Mouse (Mus musculus): ENCODE measurements around the gene A3galt2. TPM values are rescaled to one million over a fixed set of nuclear protein-coding genes. Genes with fewer than 3 reads are reported as not detected.

Gene A3galt2
- polyA plus RNA-seq, 1 experiment from 2014 or later, result 0.45 TPM

DNA sequence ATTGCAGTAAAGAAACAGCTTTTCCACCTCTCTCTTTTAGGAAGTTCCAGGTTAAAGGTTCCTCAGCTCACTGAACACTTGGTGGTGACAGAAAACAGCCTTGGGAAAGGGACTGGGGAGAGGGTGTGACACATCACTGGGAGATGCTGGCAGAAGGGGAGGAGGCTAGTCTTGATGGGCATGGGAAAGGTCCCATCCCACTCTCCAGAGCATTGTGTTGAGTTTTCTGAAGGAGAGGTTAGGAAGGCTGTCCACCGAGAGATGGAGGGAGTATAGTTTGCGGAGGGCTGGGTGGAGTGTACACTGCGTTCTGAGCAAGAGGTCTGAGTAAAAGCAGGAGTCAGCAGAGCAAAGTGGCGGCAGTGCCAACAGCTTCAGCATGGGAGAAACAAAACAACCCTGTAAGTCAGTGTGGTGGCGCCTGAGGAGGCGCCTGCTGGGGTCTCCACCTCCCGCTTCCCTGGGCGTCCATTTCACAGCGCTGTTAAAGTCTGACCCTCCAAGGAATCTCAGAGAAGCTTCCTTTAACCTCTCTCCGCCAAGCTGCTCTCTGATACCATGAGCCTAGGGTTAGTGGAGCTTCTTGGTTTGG is 12.7 kb upstream of the A3galt2 start:
- WGBS, result 45% methylated on average over 10 of the region's 10 CpGs
- H3K27ac ChIP-seq (replicated peaks), result peak overlapping the region; percentile 28; the same call in 1 of the 2 replicates
- H3K4me2 ChIP-seq (replicated peaks), result no peak overlapping the region
- H3K36me3 ChIP-seq, result peaks cover 39% of the 10 kb centered on the region
- no peak overlapping the region for H3K9ac ChIP-seq (replicated peaks)
- no peak; the same call in 1 of the 2 replicates for ATAC-seq (replicated peaks)
- no peak overlapping the region for H3K4me3 ChIP-seq
- H3K9me3 ChIP-seq, result no peaks in the 10 kb centered on the region
- H3K4me1 ChIP-seq, result peaks cover 32% of the 10 kb centered on the region
- H3K27me3 ChIP-seq, result no peaks in the 10 kb centered on the region

DNA sequence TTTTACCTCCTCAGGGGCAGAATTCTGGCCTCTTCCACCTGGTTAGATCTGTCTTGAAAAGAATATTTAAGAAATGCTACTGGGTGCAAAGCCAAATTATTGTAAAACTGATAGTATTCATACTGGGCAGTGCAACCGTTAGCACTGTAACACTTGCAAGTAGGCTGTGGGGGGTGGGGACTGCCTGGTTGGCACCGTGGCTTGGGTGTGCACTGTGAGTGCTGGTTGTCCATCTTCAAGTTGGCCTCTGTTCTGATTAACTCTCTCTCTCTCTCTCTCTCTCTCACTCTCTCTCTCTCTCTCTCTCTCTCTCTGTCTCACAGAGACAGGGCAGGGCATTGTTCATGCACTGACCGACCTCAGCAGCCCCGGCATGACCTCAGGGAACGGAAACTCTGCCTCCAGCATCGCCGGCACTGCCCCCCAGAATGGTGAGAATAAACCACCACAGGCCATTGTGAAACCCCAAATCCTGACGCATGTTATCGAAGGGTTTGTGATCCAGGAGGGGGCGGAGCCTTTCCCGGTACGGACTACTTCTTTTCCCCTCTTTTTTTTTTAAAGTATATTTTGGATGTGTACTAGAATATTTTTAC is 12.0 kb upstream of the A3galt2 start:
- Histone ChIP-seq H3K9me3 (no peaks in the 10 kb centered on the region), H3K27me3 (no peaks in the 10 kb centered on the region), H3K4me1 (peaks cover 29% of the 10 kb centered on the region), H3K36me3 (peaks cover 46% of the 10 kb centered on the region), H3K9ac (replicated peaks) (no peak overlapping the region), H3K27ac (replicated peaks) (no peak overlapping the region), H3K4me2 (replicated peaks) (no peak overlapping the region), H3K4me3 (no peak overlapping the region)
- WGBS, result 62% methylated on average over 12 of the region's 12 CpGs
- no peak for ATAC-seq (replicated peaks)

DNA sequence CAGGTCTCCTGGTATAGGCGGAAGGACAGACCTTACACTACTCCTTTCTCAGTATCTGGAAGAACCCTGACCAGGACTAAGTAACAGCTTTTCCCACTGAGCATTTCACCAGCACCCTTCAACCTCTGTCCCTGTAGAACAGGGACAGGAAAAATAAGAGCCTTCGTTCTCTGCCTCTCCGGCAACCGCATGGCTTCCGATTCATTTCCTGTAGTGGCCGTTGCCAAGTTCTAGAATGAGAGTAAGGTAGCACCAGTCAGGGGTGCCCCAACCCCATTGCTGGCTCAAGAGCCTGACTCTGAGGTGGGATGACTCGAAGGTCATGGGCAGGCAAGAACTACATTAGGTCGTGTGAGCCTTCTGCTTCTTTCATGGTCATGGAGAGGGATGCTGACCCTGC is 10.0 kb upstream of the A3galt2 start:
- Histone ChIP-seq H3K4me2 (replicated peaks) (no peak overlapping the region), H3K27ac (replicated peaks) (no peak overlapping the region), H3K9me3 (no peaks in the 10 kb centered on the region), H3K36me3 (peaks cover 65% of the 10 kb centered on the region), H3K4me3 (no peak overlapping the region), H3K27me3 (no peaks in the 10 kb centered on the region), H3K9ac (replicated peaks) (no peak overlapping the region), H3K4me1 (peaks cover 25% of the 10 kb centered on the region)
- ATAC-seq (replicated peaks), result no peak
- WGBS, result 91% methylated on average over 8 of the region's 8 CpGs

DNA sequence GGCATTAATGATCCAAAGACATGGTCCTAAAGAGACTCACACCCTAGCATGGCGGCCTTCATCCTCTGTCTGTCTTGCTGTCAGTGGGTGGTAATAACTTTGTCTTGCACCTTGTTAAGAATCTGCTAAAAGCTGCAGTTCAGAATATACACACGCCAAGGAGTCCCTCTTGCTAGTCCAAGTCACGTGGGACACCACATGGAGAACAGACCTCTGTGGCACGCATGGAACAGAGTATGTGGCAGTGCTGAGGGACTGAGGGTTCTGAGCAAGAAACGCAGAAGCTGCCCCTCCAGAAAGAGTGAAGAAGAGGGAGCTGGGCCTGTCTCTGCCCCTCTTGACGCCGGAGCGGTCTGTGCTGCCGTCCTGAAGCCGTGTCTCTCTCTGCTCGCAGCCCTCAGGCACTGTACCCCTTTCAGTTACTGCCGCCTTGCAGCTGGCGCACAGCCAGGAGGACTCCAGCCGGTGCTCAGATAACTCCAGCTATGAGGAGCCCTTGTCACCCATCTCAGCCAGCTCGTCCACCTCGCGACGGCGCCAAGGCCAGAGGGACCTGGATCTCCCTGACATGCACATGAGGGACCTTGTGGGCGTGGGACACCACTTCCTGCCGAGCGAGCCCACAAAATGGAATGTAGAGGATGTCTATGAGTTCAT is 7.4 kb upstream of the A3galt2 start:
- H3K27ac ChIP-seq (replicated peaks), result no peak overlapping the region; the same call in 1 of the 2 replicates
- no peaks in the 10 kb centered on the region for H3K9me3 ChIP-seq
- 68% methylated on average over 22 of the region's 22 CpGs for whole genome bisulfite sequencing
- H3K9ac ChIP-seq (replicated peaks), result no peak overlapping the region
- peaks cover 14% of the 10 kb centered on the region for H3K4me1 ChIP-seq
- no peaks in the 10 kb centered on the region for H3K27me3 ChIP-seq
- H3K36me3 ChIP-seq, result peaks cover 90% of the 10 kb centered on the region
- no peak overlapping the region for H3K4me3 ChIP-seq
- no peak overlapping the region for H3K4me2 ChIP-seq (replicated peaks)
- ATAC-seq (replicated peaks), result no peak; the same call in 1 of the 2 replicates

DNA sequence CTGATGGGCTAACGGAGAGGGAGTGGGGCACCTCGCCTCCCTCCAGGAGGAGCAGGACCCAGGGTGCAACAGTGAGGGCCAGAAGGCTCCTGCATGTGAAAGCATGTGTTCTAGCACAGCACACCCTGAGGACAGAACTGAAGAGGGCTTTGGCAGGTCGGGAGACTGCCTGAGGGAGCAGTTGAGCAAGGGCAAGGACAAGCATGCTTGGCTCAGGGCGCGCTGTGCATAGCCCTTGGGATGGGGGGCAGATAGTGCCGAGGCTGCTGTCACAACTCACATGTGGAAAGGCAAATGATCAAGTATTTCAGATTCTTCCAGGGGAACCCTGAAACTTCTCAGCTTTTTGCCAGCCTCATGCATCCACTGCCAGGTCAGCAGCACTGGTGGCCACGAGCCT is 6.9 kb upstream of the A3galt2 start:
- WGBS, result 95% methylated on average over 7 of the region's 7 CpGs
- Histone ChIP-seq H3K4me3 (no peak overlapping the region), H3K9ac (replicated peaks) (no peak overlapping the region), H3K27me3 (no peaks in the 10 kb centered on the region), H3K4me1 (peaks cover 10% of the 10 kb centered on the region), H3K9me3 (no peaks in the 10 kb centered on the region), H3K36me3 (peaks cover 96% of the 10 kb centered on the region), H3K4me2 (replicated peaks) (no peak overlapping the region), H3K27ac (replicated peaks) (0 out of 2 replicates have a peak overlapping the region, but pooled peaks have one; percentile 0)
- ATAC-seq (replicated peaks), result no peak

DNA sequence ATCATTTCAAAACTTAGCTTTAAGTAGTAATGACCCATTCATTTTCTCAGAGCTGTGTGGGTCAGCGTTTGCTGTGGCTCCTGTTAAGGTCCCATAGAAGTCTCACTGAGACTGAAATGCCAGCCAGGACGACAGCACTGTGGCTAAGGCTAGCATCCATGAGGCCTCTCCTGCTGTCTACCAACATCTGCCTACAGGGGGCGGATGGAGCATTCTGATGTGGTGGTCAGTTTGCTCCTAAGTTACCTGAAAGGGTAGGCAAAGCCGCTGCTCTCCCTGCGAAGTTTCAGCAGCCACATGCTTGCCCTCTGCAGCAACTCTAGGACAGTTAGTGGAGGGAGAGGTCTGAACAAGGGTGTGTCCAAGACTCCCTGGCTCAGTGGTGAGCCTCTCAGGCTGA is 4.2 kb upstream of the A3galt2 start:
- H3K4me1 ChIP-seq, result peaks cover 10% of the 10 kb centered on the region
- H3K27me3 ChIP-seq, result no peaks in the 10 kb centered on the region
- peaks cover 92% of the 10 kb centered on the region for H3K36me3 ChIP-seq
- 49% methylated on average over 5 of the region's 5 CpGs for WGBS
- no peaks in the 10 kb centered on the region for H3K9me3 ChIP-seq
- H3K9ac ChIP-seq (replicated peaks), result no peak overlapping the region
- ATAC-seq (replicated peaks), result no peak
- H3K27ac ChIP-seq (replicated peaks), result no peak overlapping the region
- H3K4me2 ChIP-seq (replicated peaks), result no peak overlapping the region
- no peak overlapping the region for H3K4me3 ChIP-seq

DNA sequence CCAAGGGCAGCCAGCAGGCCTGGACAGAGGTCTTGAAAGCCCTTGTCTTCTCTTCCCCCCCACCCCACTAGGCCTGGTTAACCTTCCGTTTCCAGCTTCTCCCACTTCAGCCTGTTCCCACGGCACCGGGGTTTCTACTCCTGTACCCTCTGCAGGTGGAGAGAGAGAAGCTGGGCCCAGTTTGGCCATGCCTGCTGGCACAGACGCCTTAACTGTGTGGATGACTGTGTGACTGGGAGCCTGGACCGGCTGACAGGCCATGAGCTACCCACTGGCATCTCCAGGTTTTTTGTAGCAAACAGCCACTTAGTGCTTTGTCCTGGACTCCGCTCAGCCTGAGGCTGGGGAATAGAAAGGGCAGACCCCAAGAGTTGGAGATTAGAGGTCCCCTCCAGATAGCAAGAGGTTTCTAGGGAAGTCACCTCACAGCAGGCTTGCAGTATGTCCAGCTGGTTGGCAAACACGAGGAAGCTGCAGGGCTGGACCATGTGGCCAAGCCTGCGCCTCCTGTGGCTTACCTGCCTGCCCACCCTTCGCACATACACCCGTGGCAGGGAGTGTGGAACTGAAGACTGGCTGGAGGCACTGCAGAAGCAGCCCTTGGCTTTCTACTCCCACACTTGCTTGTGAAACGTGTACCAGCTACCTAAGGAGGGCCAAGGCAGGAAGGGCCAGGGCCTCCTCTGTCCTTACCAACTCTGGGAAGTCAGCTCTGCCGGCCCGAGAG is 3.0 kb upstream of the A3galt2 start:
- H3K4me2 ChIP-seq (replicated peaks), result no peak overlapping the region
- H3K4me1 ChIP-seq, result peaks cover 6% of the 10 kb centered on the region
- no peak overlapping the region for H3K9ac ChIP-seq (replicated peaks)
- H3K4me3 ChIP-seq, result no peak overlapping the region
- no peaks in the 10 kb centered on the region for H3K27me3 ChIP-seq
- H3K9me3 ChIP-seq, result no peaks in the 10 kb centered on the region
- no peak overlapping the region for H3K27ac ChIP-seq (replicated peaks)
- WGBS, result 87% methylated on average over 13 of the region's 13 CpGs
- ATAC-seq (replicated peaks), result no peak
- peaks cover 80% of the 10 kb centered on the region for H3K36me3 ChIP-seq

DNA sequence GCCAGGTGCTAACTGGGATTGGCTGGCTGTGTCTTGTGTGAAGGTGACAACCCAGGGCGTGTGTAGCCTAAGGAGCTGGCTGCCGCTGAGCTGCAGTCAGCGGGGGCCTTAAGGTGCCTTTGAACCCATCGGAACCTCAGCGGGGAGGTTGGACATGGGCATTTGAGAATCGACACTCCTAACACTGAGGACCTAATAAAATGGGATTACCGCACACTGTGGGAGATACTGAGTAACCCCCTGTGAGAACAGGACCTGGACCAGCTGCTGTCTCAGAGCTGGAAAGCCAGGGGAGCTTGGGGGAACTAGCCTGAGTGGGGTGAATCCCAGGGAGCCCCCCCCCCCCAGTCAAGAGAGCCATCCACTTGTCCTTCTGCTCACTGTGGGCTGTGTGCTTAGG is 1.6 kb upstream of the A3galt2 start:
- ATAC-seq (replicated peaks), result no peak
- no peak overlapping the region for H3K4me3 ChIP-seq
- H3K4me2 ChIP-seq (replicated peaks), result no peak overlapping the region
- H3K27ac ChIP-seq (replicated peaks), result 0 out of 2 replicates have a peak overlapping the region, but pooled peaks have one; percentile 3
- H3K27me3 ChIP-seq, result no peaks in the 10 kb centered on the region
- H3K9ac ChIP-seq (replicated peaks), result no peak overlapping the region
- 90% methylated on average over 7 of the region's 7 CpGs for WGBS
- peaks cover 66% of the 10 kb centered on the region for H3K36me3 ChIP-seq
- no peaks in the 10 kb centered on the region for H3K4me1 ChIP-seq
- no peaks in the 10 kb centered on the region for H3K9me3 ChIP-seq

DNA sequence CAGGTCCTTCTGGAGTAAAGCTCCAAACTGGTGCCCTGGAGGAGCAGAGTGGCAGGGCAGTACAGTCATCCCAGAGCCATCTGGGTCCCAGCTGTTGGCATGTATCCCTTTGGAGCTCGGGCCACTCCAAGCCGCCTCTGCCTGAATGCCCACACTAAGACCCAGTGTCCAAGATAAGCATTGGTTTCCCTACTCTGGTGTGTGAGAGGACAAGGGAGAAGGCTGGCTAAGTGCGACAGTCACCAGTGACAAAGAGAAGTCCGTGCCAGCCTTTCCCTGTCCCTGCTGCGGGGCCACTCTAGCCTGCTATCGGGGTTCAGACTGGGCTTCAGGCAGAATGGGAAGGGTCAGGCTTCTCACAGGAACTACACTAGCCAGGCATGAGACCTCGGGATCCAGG is 736 bp downstream of the A3galt2 start:
- Histone ChIP-seq H3K4me1 (no peaks in the 10 kb centered on the region), H3K9ac (replicated peaks) (no peak overlapping the region), H3K4me3 (no peak overlapping the region), H3K36me3 (peaks cover 44% of the 10 kb centered on the region), H3K27ac (replicated peaks) (peak overlapping the region; percentile 66), H3K9me3 (no peaks in the 10 kb centered on the region), H3K27me3 (no peaks in the 10 kb centered on the region), H3K4me2 (replicated peaks) (no peak overlapping the region)
- peak; percentile 27; the same call in 1 of the 2 replicates for ATAC-seq (replicated peaks)
- WGBS, result 74% methylated on average over 7 of the region's 7 CpGs

DNA sequence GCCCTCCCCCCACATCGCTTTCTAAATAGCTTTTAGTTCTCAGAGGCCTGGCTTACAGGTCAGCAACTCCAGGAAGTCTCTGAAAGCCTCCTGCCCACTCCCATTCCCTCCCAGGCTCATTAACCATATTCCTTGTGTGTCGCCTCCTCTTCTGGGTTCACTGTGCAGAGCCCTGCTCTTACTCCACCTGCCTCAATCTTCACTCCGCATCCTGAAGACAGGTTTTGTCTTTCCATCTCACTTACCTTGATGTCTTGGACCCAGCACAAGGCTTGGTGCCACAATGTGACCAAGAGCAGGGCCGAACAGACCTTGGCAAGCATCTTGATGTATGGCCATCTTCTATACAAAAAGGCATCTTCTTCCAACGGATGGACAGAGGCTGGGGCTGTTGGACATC is 4.0 kb downstream of the A3galt2 start:
- 87% methylated on average over 5 of the region's 5 CpGs for WGBS
- H3K4me2 ChIP-seq (replicated peaks), result no peak overlapping the region
- no peaks in the 10 kb centered on the region for H3K27me3 ChIP-seq
- ATAC-seq (replicated peaks), result no peak
- H3K36me3 ChIP-seq, result peaks cover 11% of the 10 kb centered on the region
- no peak overlapping the region for H3K4me3 ChIP-seq
- H3K9ac ChIP-seq (replicated peaks), result no peak overlapping the region
- H3K9me3 ChIP-seq, result 0 out of 2 replicates have a peak, but pooled peaks cover 6% of the 10 kb centered on the region
- H3K27ac ChIP-seq (replicated peaks), result no peak overlapping the region
- H3K4me1 ChIP-seq, result no peaks in the 10 kb centered on the region

DNA sequence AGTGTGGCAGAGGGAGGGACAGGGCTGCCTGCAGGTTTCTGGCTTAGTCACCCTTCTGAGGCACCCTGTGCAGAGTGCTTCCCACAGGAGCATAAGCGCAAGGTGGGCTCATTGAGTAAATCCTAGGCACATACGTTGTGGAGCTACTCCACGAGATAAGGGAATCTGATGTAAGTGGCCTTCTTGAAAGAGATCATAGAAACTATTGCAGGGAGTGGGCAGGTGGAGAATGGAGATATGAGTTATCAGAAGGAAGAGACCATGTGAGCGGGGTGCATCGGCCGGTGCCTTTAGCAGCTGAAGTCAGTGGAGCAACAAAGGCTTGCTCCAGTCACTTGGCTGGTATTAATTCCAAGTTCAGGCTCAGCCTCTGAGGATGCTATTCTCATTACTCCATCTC is 4.9 kb downstream of the A3galt2 start:
- 0 out of 2 replicates have a peak, but pooled peaks cover 6% of the 10 kb centered on the region for H3K9me3 ChIP-seq
- no peak overlapping the region for H3K4me2 ChIP-seq (replicated peaks)
- no peak for ATAC-seq (replicated peaks)
- 96% methylated on average over 6 of the region's 6 CpGs for WGBS
- no peak overlapping the region for H3K4me3 ChIP-seq
- H3K9ac ChIP-seq (replicated peaks), result no peak overlapping the region
- no peaks in the 10 kb centered on the region for H3K4me1 ChIP-seq
- H3K27me3 ChIP-seq, result no peaks in the 10 kb centered on the region
- no peak overlapping the region for H3K27ac ChIP-seq (replicated peaks)
- peaks cover 5% of the 10 kb centered on the region; the same call in 1 of the 2 replicates for H3K36me3 ChIP-seq

DNA sequence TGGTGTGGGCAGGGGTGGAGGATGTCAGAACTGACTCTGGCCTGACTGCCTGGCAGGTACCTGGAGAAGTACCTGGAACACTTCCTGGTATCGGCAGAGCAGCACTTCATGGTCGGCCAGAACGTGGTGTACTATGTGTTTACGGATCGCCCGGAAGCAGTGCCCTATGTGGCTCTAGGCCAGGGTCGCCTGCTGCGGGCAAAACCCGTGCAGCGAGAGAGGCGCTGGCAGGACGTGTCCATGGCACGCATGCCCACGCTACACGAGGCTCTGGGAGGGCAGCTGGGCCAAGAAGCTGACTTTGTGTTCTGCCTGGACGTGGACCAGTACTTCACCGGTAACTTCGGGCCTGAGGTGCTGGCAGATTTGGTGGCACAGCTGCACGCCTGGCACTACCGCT is 11.8 kb downstream of the A3galt2 start:
- Histone ChIP-seq H3K9me3 (0 out of 2 replicates have a peak, but pooled peaks cover 6% of the 10 kb centered on the region), H3K4me1 (no peaks in the 10 kb centered on the region), H3K27ac (replicated peaks) (no peak overlapping the region), H3K4me2 (replicated peaks) (no peak overlapping the region), H3K4me3 (no peak overlapping the region), H3K27me3 (no peaks in the 10 kb centered on the region), H3K36me3 (peaks cover under 1% of the 10 kb centered on the region), H3K9ac (replicated peaks) (no peak overlapping the region)
- 95% methylated on average over 20 of the region's 20 CpGs for WGBS
- ATAC-seq (replicated peaks), result no peak
